Mouse (Mus musculus) lung, embryonic 15.5 days (tissue): Measurements from ENCODE around the gene Trim56. TPM values are rescaled to one million over a fixed set of nuclear protein-coding genes. Genes with fewer than 3 reads are reported as not detected.

ENCODE experiments used
- ATAC-seq: fragments of 200-750 bp; cut with Nextera tagmentation; 2 replicates; pipeline ENCODE4 v1.8.0; 2017; ENCODE audit warnings: moderate number of reproducible peaks, borderline replicate concordance; ENCODE audit not compliant: low FRiP score, low TSS enrichment; ENCODE audit errors: extremely low read depth
- H3K27ac ChIP-seq: fragments of 300-500 bp; sonication (generic); 2 replicates; pipeline ENCODE4 v1.5.1; 2015; ENCODE audit warnings: moderate library complexity, mild to moderate bottlenecking, inconsistent platforms
- H3K27me3 ChIP-seq: fragments of 300-500 bp; sonication (generic); 2 replicates; pipeline ENCODE4 v1.6.1; 2015; ENCODE audit warnings: inconsistent platforms
- H3K36me3 ChIP-seq: fragments of 300-500 bp; sonication (generic); 2 replicates; pipeline ENCODE4 v1.6.1; 2015; ENCODE audit warnings: inconsistent platforms
- H3K4me1 ChIP-seq: fragments of 300-500 bp; sonication (generic); 2 replicates; pipeline ENCODE4 v1.6.1; 2015; ENCODE audit warnings: inconsistent platforms
- H3K4me2 ChIP-seq: fragments of 300-500 bp; sonication (generic); 2 replicates; pipeline ENCODE4 v1.6.1; 2015; ENCODE audit warnings: inconsistent platforms, mild to moderate bottlenecking, moderate library complexity
- H3K4me3 ChIP-seq: fragments of 300-500 bp; sonication (generic); 2 replicates; pipeline ENCODE4 v1.5.1; 2015; ENCODE audit warnings: mild to moderate bottlenecking, inconsistent platforms
- H3K9ac ChIP-seq: fragments of 300-500 bp; sonication (generic); 2 replicates; pipeline ENCODE4 v1.6.1; 2015; ENCODE audit warnings: inconsistent platforms
- H3K9me3 ChIP-seq: fragments of 300-500 bp; sonication (generic); 2 replicates; pipeline ENCODE4 v1.6.1; 2016; ENCODE audit warnings: inconsistent platforms
- WGBS: fragments of 180-500 bp; shearing (Covaris S2); methylation state at CpG from one replicate; pipeline ENCODE4 v1.1.7; 2015; 5-methylcytosine and 5-hydroxymethylcytosine counted together
- polyA plus RNA-seq: library from polyadenylated mRNA; unstranded; fragments of >200 nt; fragmentation: Nextera tagmentation; extraction: Ambion mirVana; gene quantifications from 2 replicates; pipeline ENCODE4 v1.2.1, GENCODE M21; 2015

Gene Trim56
- polyA plus RNA-seq, 1 experiment from 2014 or later: 10.5 TPM

- Histone ChIP-seq H3K36me3 (no peaks in the 10 kb centered on the region), H3K4me1 (0 out of 2 replicates have a peak, but pooled peaks cover 5% of the 10 kb centered on the region), H3K4me3 (no peak overlapping the region), H3K27me3 (no peaks in the 10 kb centered on the region), H3K27ac (no peak overlapping the region; the same call in 1 of the 2 replicates), H3K9me3 (no peaks in the 10 kb centered on the region), H3K4me2 (no peak overlapping the region), H3K9ac (no peak overlapping the region)
- 47% methylated on average over 8 of the region's 8 CpGs for WGBS
- ATAC-seq: peak; percentile 56; the same call in 1 of the 2 replicates
Measured at GRCm38 (mm10) chr5:137087410-137087809, 28.6 kb downstream of the Trim56 start.

GRCm38 (mm10) chr5:137085731-137086130 is 30.3 kb downstream of the Trim56 start:
- WGBS: 72% methylated on average over 3 of the region's 3 CpGs
- Histone ChIP-seq H3K27ac (no peak overlapping the region), H3K36me3 (no peaks in the 10 kb centered on the region), H3K4me3 (no peak overlapping the region), H3K4me1 (peaks cover 2% of the 10 kb centered on the region), H3K9ac (no peak overlapping the region), H3K27me3 (no peaks in the 10 kb centered on the region), H3K4me2 (no peak overlapping the region), H3K9me3 (no peaks in the 10 kb centered on the region)
- no peak for ATAC-seq

- Histone ChIP-seq H3K27ac (no peak overlapping the region), H3K4me3 (no peak overlapping the region), H3K9ac (no peak overlapping the region), H3K9me3 (no peaks in the 10 kb centered on the region), H3K27me3 (no peaks in the 10 kb centered on the region), H3K4me1 (peaks cover 6% of the 10 kb centered on the region), H3K4me2 (no peak overlapping the region), H3K36me3 (no peaks in the 10 kb centered on the region)
- no peak for ATAC-seq
- WGBS: 71% methylated on average over 6 of the region's 6 CpGs
Measured at GRCm38 (mm10) chr5:137085021-137085420, 31.0 kb downstream of the Trim56 start.

GRCm38 (mm10) chr5:137083051-137083450 is 33.0 kb downstream of the Trim56 start:
- no peak for ATAC-seq
- no peak overlapping the region for H3K4me2 ChIP-seq
- no peaks in the 10 kb centered on the region for H3K27me3 ChIP-seq
- H3K4me1 ChIP-seq: peaks cover 24% of the 10 kb centered on the region
- 76% methylated on average over 4 of the region's 4 CpGs for WGBS
- H3K27ac ChIP-seq: no peak overlapping the region
- no peak overlapping the region for H3K9ac ChIP-seq
- no peaks in the 10 kb centered on the region for H3K9me3 ChIP-seq
- H3K4me3 ChIP-seq: no peak overlapping the region
- H3K36me3 ChIP-seq: no peaks in the 10 kb centered on the region

GRCm38 (mm10) chr5:137079849-137080248 is 36.2 kb downstream of the Trim56 start:
- Histone ChIP-seq H3K27me3 (no peaks in the 10 kb centered on the region), H3K4me3 (no peak overlapping the region)
- 22% methylated on average over 5 of the region's 5 CpGs for WGBS

GRCm38 (mm10) chr5:137078616-137079015 is 37.4 kb downstream of the Trim56 start:
- Histone ChIP-seq H3K9me3 (no peaks in the 10 kb centered on the region), H3K9ac (no peak overlapping the region), H3K4me2 (no peak overlapping the region), H3K36me3 (no peaks in the 10 kb centered on the region), H3K27ac (peak overlapping the region; percentile 85), H3K4me1 (peaks cover 68% of the 10 kb centered on the region), H3K4me3 (no peak overlapping the region), H3K27me3 (no peaks in the 10 kb centered on the region)
- WGBS: 8% methylated on average over 6 of the region's 6 CpGs
- no peak for ATAC-seq

More at GRCm38 (mm10) chr5:137079849-137080248, 36.2 kb downstream of the Trim56 start:
- ATAC-seq: peak; percentile 68; the same call in 1 of the 2 replicates
- peaks cover 55% of the 10 kb centered on the region for H3K4me1 ChIP-seq
- H3K9me3 ChIP-seq: no peaks in the 10 kb centered on the region
- H3K9ac ChIP-seq: no peak overlapping the region
- H3K4me2 ChIP-seq: no peak overlapping the region
- H3K36me3 ChIP-seq: no peaks in the 10 kb centered on the region
- peak overlapping the region; percentile 85 for H3K27ac ChIP-seq

GRCm38 (mm10) chr5:137078041-137078440 is 38.0 kb downstream of the Trim56 start:
- ATAC-seq: peak; percentile 15; the same call in 1 of the 2 replicates
- WGBS: 23% methylated on average over 14 of the region's 14 CpGs
- H3K9ac ChIP-seq: no peak overlapping the region

GRCm38 (mm10) chr5:137077187-137077586 is 38.8 kb downstream of the Trim56 start:
- no peaks in the 10 kb centered on the region for H3K36me3 ChIP-seq
- no peak overlapping the region for H3K9ac ChIP-seq
- peaks cover 81% of the 10 kb centered on the region for H3K4me1 ChIP-seq
- no peaks in the 10 kb centered on the region for H3K9me3 ChIP-seq
- peak overlapping the region; percentile 88 for H3K27ac ChIP-seq
- H3K27me3 ChIP-seq: no peaks in the 10 kb centered on the region
- no peak for ATAC-seq
- no peak overlapping the region for H3K4me2 ChIP-seq
- 74% methylated on average over 7 of the region's 7 CpGs for WGBS
- no peak overlapping the region for H3K4me3 ChIP-seq

More at GRCm38 (mm10) chr5:137078041-137078440, 38.0 kb downstream of the Trim56 start:
- Histone ChIP-seq H3K36me3 (no peaks in the 10 kb centered on the region), H3K4me1 (peaks cover 73% of the 10 kb centered on the region), H3K4me2 (no peak overlapping the region), H3K4me3 (no peak overlapping the region), H3K27ac (peak overlapping the region; percentile 85), H3K9me3 (no peaks in the 10 kb centered on the region), H3K27me3 (no peaks in the 10 kb centered on the region)

GRCm38 (mm10) chr5:137076191-137076930 is 39.6 kb downstream of the Trim56 start:
- WGBS: 25% methylated on average over 11 of the region's 12 CpGs
- H3K9ac ChIP-seq: no peak overlapping the region

GRCm38 (mm10) chr5:137075726-137076125 is 40.3 kb downstream of the Trim56 start:
- peaks cover 88% of the 10 kb centered on the region for H3K4me1 ChIP-seq
- 41% methylated on average over 6 of the region's 6 CpGs for WGBS
- peak overlapping the region; percentile 88 for H3K27ac ChIP-seq
- no peaks in the 10 kb centered on the region for H3K36me3 ChIP-seq
- H3K9ac ChIP-seq: no peak overlapping the region
- no peak overlapping the region for H3K4me2 ChIP-seq
- no peak overlapping the region for H3K4me3 ChIP-seq
- no peak for ATAC-seq
- no peaks in the 10 kb centered on the region for H3K27me3 ChIP-seq
- no peaks in the 10 kb centered on the region for H3K9me3 ChIP-seq

More at GRCm38 (mm10) chr5:137076191-137076930, 39.6 kb downstream of the Trim56 start:
- peak; percentile 36; the same call in 1 of the 2 replicates for ATAC-seq
- Histone ChIP-seq H3K27ac (peak overlapping the region; percentile 88), H3K4me1 (peaks cover 89% of the 10 kb centered on the region), H3K4me2 (no peak overlapping the region; the same call in 1 of the 2 replicates), H3K9me3 (no peaks in the 10 kb centered on the region), H3K4me3 (no peak overlapping the region), H3K27me3 (no peaks in the 10 kb centered on the region), H3K36me3 (no peaks in the 10 kb centered on the region)

- Histone ChIP-seq H3K9me3 (no peaks in the 10 kb centered on the region), H3K27ac (peak overlapping the region; percentile 94), H3K4me2 (no peak overlapping the region), H3K4me3 (no peak overlapping the region), H3K4me1 (peaks cover 76% of the 10 kb centered on the region), H3K9ac (no peak overlapping the region), H3K36me3 (no peaks in the 10 kb centered on the region), H3K27me3 (no peaks in the 10 kb centered on the region)
- WGBS: 17% methylated on average over 6 of the region's 6 CpGs
- no peak for ATAC-seq
Measured at GRCm38 (mm10) chr5:137074191-137074651, 41.8 kb downstream of the Trim56 start.

GRCm38 (mm10) chr5:137073141-137073540 is 42.9 kb downstream of the Trim56 start:
- 96% methylated on average over 8 of the region's 8 CpGs for WGBS
- ATAC-seq: no peak
- Histone ChIP-seq H3K27me3 (no peaks in the 10 kb centered on the region), H3K36me3 (no peaks in the 10 kb centered on the region), H3K4me1 (peaks cover 66% of the 10 kb centered on the region), H3K27ac (peak overlapping the region; percentile 94), H3K9ac (no peak overlapping the region), H3K9me3 (no peaks in the 10 kb centered on the region), H3K4me2 (no peak overlapping the region), H3K4me3 (no peak overlapping the region)
